Mouse (Mus musculus) mature B cell (primary cell): ENCODE results near the gene Kcnk7.

Source experiments
- in situ Hi-C: fragments of 300-500 bp; cut with MboI; formaldehyde crosslinking; loops from 2 replicates; pipeline ENCODE4 v1.14.3; 2019

Kcnk7 gene

GRCm38 (mm10) chr19:5725767-5726515 lies 21.8 kb downstream of the Kcnk7 start, which contains the start of gene Ehbp1l1:
Gene Ehbp1l1, minus strand, starts transcription at chr19:5726317.
- in situ Hi-C loops: no loop called here

DNA sequence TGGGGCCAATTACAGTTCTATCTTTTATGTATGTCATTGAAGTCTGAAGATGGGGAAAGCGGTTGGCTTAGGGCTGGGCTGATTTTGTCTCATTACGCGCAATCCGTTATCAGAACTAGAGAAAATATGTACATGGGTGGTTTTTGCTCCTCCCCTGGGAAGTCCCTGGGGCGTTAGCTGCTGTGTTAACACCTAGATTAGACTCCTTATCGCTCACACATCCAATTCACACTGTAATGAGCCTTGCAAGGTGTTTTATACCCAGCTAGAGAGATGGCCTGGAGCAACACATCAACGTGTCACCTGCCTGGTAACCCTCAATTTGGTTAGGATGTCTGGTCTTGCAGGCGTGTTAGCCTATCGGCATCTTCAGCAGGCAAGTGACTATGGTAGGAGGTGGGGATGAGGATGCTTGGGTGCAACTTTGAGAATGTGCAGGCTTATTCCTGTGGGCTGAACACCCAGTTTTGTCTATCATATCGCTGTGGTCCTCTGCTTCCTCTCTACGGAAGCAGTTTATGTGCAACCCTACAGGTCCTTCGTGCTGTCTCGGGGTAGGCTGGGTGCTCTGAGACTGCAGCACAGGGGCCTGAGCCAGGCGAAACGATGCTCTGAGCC lies 22.9 kb downstream of the Kcnk7 start:
- in situ Hi-C loops: no loop called here

DNA sequence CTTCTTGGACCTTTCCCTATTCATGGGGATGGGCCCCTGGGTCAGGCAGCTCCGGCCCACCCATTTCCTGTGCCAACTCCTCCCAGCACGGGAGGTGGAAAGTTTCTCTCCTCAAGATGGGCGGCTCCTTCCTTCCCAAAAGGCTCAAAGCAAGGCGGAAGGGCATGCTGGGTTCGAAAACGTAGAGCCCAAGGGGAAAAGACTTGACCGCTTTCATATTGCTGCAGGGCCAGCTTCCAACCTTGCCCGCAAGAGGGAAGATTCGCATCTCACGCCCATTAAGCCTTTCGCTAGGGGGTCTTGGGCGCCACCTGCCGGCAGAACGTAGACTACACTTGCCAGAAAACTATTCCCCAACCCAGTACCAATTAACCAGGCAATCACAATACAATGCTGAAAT lies 23.5 kb downstream of the Kcnk7 start:
- in situ Hi-C loops: no loop called here

DNA sequence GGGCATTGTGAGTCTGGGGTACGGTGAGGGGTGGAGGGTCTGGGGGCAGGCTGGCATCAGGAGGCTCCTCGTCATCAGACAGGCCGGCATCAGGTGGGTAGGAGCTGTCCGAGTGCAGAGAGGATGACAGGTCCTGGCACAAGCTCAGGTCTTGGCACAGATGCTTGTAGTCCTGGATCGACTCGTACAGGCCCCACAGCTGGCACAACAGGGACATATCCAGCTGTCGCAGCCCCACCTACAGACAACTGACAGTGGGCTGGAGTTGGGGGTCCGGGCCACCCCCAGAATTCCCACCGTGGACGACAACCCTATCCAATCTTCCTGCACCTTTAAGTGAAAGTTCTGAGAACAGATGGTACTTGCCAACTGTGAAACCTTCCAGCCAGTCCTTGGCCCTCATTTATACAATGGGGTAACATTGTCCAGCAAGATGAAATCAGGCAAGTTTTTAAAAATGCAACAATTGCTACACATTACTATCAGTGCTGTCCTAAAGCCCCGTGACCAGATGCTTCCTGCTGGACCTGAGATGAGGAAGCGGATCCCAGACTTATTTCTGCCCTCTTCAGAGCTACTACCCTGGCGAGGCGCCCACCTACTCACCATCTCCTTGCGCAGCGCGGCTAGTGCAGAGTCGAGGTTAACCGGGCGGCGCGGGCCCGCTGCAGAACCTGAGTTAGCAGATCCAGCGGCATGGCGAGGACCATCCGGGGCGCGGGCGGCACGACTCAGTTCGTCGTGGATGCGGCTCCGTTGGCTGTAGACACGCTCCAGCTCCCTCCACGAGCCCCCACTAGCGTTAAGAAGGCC lies 24.7 kb downstream of the Kcnk7 start:
- in situ Hi-C loops: no loop called here

DNA sequence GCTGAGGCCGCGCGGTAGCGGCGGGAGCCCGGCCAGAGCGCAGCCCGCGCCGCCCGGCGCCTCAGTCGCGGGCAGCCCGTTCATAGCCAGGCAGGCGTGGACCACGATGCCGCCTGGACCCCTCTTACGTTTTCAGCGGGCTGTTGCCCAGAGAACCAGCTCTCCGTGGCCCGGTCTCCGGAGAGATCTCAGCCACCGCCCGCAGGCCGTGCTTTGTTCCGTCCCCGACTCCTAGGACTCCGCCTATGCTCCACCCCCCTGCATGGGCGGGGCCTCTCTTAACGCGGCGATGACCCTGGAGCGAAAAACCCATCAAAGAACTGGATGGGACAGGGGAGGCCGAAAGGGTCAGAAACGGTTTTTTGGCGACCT lies 25.3 kb downstream of the Kcnk7 start, which contains the start of gene Fam89b:
TSS of gene Fam89b (minus strand) at position 210 of the 372 bp plus-strand sequence.
- in situ Hi-C loops: no loop called here

GRCm38 (mm10) chr19:5730314-5731186 lies 26.4 kb downstream of the Kcnk7 start:
- in situ Hi-C loops: no loop called here

GRCm38 (mm10) chr19:5731264-5731978 lies 27.3 kb downstream of the Kcnk7 start:
- in situ Hi-C loops: no loop called here

- in situ Hi-C loops: no loop called here
Measured at GRCm38 (mm10) chr19:5734325-5734724, 30.2 kb downstream of the Kcnk7 start.

DNA sequence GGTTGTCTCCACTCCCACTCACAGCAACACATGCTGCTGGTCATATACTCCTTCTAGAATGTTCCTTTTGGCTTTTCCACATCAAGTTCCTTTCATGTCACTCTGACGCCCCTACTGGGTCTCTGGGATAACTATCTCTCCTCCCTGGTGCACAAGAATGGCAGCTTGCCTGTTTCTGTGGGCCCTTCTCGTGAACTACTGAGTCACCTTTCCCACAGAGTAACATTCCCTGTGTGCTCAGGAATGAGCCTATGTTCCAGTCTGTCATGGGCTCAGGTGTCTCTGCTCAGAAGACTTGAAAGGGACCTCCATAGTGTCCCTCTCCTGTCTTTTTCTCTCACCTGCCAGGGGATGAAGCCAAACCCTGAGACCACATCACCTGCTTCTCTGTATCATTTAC lies 35.3 kb downstream of the Kcnk7 start:
- in situ Hi-C loops: no loop called here

DNA sequence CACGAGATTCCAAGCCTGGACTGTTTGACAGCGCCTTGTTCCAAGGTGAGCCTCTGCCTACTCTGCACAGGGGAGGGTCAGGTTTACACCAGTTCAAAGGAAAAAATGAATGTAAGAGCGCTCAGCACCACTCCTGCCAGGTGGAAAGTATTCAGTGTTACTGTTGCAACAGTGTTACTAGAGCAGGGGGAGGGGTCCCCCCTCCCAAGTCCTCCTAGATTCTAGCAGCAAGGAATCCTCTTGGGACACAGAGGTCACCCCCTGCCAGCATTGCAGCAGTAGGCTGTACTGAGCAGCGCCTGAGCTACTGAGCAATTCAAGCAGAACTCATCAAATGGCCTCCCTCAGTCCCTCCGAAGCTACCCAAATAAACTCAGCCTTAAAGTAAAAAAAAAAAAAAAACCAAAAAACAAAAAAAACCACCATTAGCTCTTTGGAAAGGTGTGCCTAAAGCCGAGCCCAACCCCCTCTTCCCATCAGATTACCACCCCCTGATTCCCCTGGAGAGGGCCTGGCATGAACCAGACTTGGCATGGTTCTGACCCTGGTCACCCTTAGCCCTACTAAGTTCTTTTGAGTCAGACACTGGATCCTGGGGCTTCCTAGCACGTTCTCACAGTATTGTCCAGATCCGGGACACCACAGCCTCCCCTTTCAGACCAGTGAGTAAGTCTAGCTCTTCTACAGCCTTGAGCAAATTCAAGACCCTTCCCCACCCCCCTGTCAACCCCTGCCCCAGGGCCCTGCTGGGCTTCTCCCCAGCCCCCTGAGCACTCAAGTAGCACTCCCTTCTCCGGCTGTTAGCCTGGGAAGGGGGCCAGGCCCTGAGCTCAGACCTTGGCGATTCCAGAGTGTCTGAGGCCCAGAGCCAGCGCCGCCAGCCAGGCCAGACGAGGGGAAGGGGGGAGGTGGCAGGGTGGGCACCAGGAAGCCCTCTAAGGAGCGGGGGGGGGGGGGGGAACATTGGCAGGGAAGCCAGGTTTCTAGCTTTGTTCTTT lies 36.5 kb downstream of the Kcnk7 start, which contains the start of gene Ltbp3:
TSS of gene Ltbp3 (plus strand) at position 585 of the 998 bp plus-strand sequence.
- in situ Hi-C loops: no loop called here

DNA sequence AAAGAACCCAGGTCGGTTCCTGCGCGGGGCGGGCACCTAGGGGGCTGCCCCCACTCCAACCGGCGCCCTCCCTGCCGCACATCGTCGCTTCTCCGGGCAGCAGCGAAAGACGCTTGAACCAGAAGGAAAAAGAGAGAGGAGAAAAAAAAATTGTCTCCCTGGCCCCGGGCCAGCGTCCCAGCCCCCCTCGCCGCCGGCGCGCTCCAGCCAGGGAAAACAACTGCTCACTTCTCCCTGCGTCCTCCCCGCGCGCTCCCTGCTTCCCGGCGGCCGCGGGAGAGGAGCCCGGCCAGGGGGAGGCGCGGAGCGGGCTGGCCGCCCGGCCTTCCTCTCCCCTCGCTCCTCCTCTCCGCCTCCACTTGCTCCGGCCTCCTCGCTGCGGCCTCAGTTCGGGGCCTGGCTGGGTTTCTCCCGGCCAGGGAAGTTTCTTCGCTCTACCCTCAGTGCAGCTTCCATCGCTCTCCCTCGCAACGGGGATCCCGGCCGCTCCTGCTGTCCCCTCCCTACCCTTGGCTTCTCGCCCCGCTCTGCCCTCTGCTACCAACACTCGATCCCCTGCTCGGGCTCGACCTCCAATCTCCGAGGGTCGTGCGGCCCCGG lies 37.6 kb downstream of the Kcnk7 start:
- in situ Hi-C loops: no loop called here

DNA sequence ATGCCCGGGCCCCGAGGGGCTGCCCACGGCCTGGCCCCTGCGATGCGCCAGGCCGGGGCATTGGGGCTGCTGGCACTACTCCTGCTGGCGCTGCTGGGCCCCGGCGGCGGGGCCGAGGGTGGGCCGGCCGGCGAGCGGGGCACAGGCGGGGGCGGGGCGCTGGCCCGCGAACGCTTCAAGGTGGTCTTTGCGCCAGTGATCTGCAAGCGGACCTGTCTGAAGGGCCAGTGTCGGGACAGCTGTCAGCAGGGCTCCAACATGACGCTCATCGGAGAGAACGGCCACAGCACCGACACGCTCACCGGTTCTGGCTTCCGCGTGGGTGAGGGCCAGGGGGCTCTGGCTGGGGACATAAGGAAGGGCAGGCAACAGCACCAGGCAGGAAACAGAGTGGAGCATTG lies 38.1 kb downstream of the Kcnk7 start:
- in situ Hi-C loops: no loop called here

GRCm38 (mm10) chr19:5743576-5743975 lies 39.4 kb downstream of the Kcnk7 start:
- in situ Hi-C loops: no loop called here

- in situ Hi-C loops: no loop called here
Measured at GRCm38 (mm10) chr19:5745756-5746710, 41.9 kb downstream of the Kcnk7 start.

DNA sequence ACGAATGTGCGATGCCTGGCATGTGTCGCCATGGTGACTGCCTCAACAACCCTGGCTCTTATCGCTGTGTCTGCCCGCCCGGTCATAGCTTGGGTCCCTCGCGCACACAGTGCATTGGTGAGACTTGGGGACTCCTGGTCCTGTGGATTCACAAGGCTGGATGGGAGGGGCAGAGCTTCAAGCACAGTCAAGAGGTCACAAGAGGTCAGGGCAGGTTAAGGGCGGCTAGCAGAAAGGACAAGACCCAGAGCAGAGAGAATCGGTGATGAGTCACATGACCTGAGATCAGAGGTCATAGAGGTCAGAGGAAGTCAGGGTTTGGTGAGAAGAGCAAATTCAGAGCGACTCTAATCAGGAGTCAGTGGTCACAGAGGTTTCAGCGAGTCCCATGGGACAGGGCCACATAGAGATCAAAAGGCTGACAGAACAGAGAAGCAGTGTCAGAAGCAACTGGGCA lies 42.8 kb downstream of the Kcnk7 start:
- in situ Hi-C loops: no loop called here

- in situ Hi-C loops: no loop called here
Measured at GRCm38 (mm10) chr19:5749476-5749875, 45.3 kb downstream of the Kcnk7 start.

DNA sequence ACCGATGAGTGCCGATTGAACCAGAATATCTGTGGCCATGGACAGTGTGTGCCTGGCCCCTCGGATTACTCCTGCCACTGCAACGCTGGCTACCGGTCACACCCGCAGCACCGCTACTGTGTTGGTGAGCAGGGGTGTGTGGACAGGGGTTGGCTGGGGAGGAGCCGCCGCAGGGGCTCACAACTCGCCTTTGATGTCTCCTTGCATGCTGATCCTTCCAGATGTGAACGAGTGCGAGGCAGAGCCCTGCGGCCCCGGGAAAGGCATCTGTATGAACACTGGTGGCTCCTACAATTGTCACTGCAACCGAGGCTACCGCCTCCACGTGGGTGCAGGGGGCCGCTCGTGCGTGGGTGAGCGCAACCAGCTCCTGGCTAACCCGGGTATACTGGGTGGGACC lies 46.8 kb downstream of the Kcnk7 start:
- in situ Hi-C loops: no loop called here

DNA sequence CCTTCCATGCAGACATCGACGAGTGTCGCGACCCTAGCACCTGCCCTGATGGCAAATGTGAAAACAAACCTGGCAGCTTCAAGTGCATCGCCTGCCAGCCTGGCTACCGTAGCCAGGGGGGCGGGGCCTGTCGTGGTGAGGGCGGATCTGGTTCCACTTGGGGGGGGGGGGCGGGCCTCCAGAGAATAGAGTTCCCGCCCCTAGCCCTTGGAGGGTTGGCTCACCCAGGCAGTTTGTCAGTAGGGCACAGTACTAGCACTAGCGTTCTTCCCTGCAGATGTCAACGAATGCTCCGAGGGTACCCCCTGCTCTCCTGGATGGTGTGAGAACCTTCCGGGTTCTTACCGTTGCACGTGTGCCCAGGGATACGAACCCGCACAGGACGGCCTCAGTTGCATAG lies 47.6 kb downstream of the Kcnk7 start:
- in situ Hi-C loops: no loop called here
